Mouse (Mus musculus): ENCODE measurements around the gene Phf24. TPM values are rescaled to one million over a fixed set of nuclear protein-coding genes. Genes with fewer than 3 reads are reported as not detected.
"Not testable (repeated sequence)": the region's sequence is repeated elsewhere in the genome, so short reads cannot be mapped to it uniquely, and the experiment has no call there.

Phf24 gene
- polyA plus RNA-seq, 1 experiment from 2014 or later = 4.3 TPM

DNA sequence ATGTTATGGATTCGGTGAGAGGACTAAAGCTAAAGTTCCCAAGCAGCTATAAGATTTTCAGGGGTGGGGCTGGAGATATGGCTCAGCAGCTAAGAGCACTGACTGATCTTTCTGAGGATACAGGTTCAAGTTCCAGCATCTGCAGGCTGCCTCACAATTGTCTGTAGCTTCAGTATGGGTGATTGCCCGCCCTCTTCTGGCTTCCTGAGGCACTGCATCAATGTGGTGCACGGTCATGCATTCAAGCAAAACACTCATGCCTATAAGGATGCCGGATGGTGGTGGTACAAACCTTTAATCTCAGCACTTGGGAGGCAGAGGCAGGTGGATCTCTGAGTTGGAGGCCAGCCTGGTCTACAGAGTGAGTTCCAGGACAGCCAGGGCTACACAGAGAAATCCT is 45.1 kb downstream of the Phf24 start:
- no peak overlapping the region for H3K4me2 ChIP-seq
- H3K9ac ChIP-seq = no peak overlapping the region
- H3K4me1 ChIP-seq (replicated peaks) = peaks cover 43% of the 10 kb centered on the region
- 32% methylated on average over 4 of the region's 4 CpGs for WGBS
- no peaks in the 10 kb centered on the region for H3K9me3 ChIP-seq (replicated peaks)
- no peak overlapping the region for H3K27ac ChIP-seq
- no peaks in the 10 kb centered on the region for H3K27me3 ChIP-seq
- ATAC-seq (replicated peaks; ENCODE audit: insufficient number of reproducible peaks, insufficient read depth, low FRiP score, low read depth) = no peak
- H3K36me3 ChIP-seq = peaks cover 12% of the 10 kb centered on the region; the same call in 1 of the 2 replicates
- H3K4me3 ChIP-seq = no peak overlapping the region

DNA sequence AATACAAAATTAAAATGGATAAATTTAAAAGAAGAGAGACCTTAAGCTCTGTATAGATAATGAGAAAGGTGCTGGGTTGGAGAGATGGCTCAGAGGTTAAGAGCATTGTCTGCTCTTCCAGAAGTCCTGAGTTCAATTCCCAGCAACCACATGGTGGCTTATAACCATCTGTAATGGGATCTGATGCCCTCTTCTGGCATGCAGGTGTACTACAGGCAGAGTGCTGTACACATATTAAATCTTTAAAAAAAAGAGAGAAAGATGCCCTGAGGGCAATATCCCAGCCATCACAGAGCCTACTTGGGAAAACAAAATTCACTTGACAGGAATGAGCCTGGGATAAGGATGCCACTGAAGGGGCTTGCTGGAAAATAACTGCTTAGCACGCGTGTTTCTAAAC is 47.0 kb downstream of the Phf24 start:
- no peak overlapping the region for H3K9ac ChIP-seq
- no peaks in the 10 kb centered on the region for H3K9me3 ChIP-seq (replicated peaks)
- H3K4me3 ChIP-seq = no peak overlapping the region
- peaks cover 29% of the 10 kb centered on the region for H3K4me1 ChIP-seq (replicated peaks)
- no peak overlapping the region for H3K4me2 ChIP-seq
- H3K27ac ChIP-seq = no peak overlapping the region
- H3K36me3 ChIP-seq = no peaks in the 10 kb centered on the region
- ATAC-seq (replicated peaks; ENCODE audit: insufficient number of reproducible peaks, insufficient read depth, low FRiP score, low read depth) = no peak
- no peaks in the 10 kb centered on the region for H3K27me3 ChIP-seq
- 73% methylated on average over 2 of the region's 2 CpGs for WGBS

DNA sequence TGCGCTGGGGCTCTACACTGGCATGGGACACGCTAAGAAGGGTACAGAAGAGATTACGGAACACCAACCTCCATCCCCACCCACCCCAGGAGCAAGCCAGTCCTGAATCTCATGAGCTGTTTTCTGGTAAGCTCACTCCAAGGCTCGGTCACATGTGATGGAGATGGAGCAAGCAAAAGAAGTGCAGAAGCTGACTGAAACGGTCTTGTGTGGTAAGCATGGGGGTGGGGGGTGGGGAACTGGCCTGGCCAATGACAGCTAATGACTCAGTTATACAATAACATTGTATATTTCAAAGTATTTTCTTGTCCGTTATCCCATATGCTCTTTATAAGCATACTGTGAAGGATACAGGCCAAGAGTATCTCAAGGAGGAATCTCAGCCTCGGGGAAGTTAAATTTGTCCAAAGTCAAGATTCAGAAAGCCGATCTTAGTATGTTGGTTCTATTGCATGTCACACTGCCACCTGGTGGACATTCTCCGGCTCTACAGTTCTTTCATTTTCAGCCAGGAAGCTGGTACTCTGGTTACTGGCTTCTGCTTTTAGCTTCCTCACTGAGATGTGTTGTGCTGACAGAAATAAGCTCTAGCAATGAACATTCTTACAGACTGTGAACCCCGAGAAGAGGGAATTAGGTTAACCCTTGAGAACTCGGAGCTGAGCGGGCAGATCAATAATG is 48.7 kb downstream of the Phf24 start:
- H3K4me3 ChIP-seq = peak overlapping the region; percentile 17; the same call in 1 of the 2 replicates
- peak overlapping the region; percentile 51 for H3K4me2 ChIP-seq
- H3K9me3 ChIP-seq (replicated peaks) = no peaks in the 10 kb centered on the region
- H3K9ac ChIP-seq = 0 out of 2 replicates have a peak overlapping the region, but pooled peaks have one; percentile 5
- no peak for ATAC-seq (replicated peaks; ENCODE audit: insufficient number of reproducible peaks, insufficient read depth, low FRiP score, low read depth)
- 12% methylated on average over 12 of the region's 12 CpGs for WGBS
- no peaks in the 10 kb centered on the region for H3K27me3 ChIP-seq
- peaks cover 13% of the 10 kb centered on the region for H3K4me1 ChIP-seq (replicated peaks)
- no peak overlapping the region for H3K27ac ChIP-seq
- H3K36me3 ChIP-seq = no peaks in the 10 kb centered on the region

DNA sequence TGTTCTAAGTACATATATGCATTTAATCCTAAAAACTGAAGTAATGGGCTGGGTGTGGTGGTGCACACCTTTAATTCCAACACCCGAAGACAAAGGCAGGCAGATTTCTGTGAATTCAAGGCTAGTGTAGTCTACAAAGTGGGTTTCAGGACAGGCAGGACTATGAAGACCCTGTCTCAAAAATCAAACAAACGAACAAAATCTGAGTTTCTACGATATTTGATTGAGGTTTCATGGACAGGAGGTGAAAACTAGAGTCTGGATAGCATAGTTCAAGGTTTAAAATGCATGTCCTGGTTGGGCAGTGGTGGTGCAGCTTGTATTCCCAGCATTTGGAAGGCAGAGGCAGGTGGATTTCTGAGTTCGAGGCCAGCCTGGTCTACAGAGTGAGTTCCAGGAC is 52.8 kb downstream of the Phf24 start, which contains the start of gene 1700022I11Rik:
Gene 1700022I11Rik (plus strand): TSS at position 301 of the 400 bp plus-strand sequence.
- H3K4me1 ChIP-seq (replicated peaks) = peaks cover 12% of the 10 kb centered on the region
- no peak for ATAC-seq (replicated peaks; ENCODE audit: insufficient number of reproducible peaks, insufficient read depth, low FRiP score, low read depth)
- H3K27ac ChIP-seq = no peak within 1 kb of the TSS
- no peaks in the 10 kb centered on the region for H3K27me3 ChIP-seq
- H3K9me3 ChIP-seq (replicated peaks) = no peaks in the 10 kb centered on the region
- no peaks in the 10 kb centered on the region for H3K36me3 ChIP-seq
- no peak within 1 kb of the TSS for H3K4me2 ChIP-seq
- no peak within 1 kb of the TSS for H3K4me3 ChIP-seq
- no peak within 1 kb of the TSS for H3K9ac ChIP-seq
- WGBS = 84% methylated on average over 4 of the region's 4 CpGs

DNA sequence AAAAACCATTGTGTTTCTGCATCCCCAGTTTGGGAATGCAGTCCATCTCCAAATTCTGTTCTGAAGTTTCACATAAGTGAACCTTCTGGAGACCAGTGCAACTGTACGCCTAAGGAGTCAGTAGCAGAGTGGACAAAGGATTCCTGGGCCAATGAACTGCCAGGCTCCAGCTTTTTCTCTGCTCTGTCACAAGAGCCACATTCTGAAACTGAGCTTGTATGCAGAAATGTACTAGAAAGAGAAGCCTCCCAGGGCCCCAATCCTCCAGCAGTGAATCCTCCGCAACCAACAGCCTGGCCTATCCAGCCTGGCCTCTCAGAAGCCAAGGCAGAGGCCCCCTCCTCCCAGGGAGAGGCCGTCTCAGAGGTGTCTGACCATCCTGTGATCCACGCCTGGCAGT is 56.5 kb downstream of the Phf24 start:
- Histone ChIP-seq H3K9ac (no peak overlapping the region), H3K4me2 (no peak overlapping the region), H3K4me1 (replicated peaks) (0 out of 2 replicates have a peak, but pooled peaks cover 4% of the 10 kb centered on the region), H3K27me3 (no peaks in the 10 kb centered on the region), H3K27ac (no peak overlapping the region), H3K4me3 (no peak overlapping the region), H3K9me3 (replicated peaks) (no peaks in the 10 kb centered on the region), H3K36me3 (peaks cover 6% of the 10 kb centered on the region)
- no peak for ATAC-seq (replicated peaks; ENCODE audit: insufficient number of reproducible peaks, insufficient read depth, low FRiP score, low read depth)
- 72% methylated on average over 4 of the region's 4 CpGs for WGBS

DNA sequence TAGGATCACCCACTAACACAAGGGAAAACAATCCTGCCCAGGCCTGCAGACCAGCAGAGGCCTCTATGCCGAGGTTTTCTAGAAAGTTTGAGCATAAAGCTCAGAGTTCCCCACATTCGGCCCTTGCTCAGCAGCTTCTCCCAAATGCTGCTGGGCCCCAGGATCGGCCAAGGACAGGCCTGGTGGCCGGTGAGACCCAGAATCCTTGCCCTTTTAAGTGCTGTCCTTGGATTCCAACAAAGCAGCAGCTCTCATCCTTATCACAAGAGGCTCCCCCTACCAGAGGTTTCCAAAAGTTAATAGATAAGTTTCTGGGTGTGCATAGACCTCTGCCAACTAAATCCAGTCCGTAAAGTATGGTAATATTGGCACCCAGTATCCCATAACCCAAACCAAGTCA is 57.4 kb downstream of the Phf24 start:
- H3K27me3 ChIP-seq = no peaks in the 10 kb centered on the region
- H3K9me3 ChIP-seq (replicated peaks) = no peaks in the 10 kb centered on the region
- H3K4me3 ChIP-seq = no peak overlapping the region
- H3K4me1 ChIP-seq (replicated peaks) = 0 out of 2 replicates have a peak, but pooled peaks cover 4% of the 10 kb centered on the region
- no peak overlapping the region for H3K4me2 ChIP-seq
- H3K36me3 ChIP-seq = peaks cover 15% of the 10 kb centered on the region
- H3K27ac ChIP-seq = no peak overlapping the region
- H3K9ac ChIP-seq = no peak overlapping the region
- WGBS = 38% methylated on average over 5 of the region's 5 CpGs
- ATAC-seq (replicated peaks; ENCODE audit: insufficient number of reproducible peaks, insufficient read depth, low FRiP score, low read depth) = no peak

DNA sequence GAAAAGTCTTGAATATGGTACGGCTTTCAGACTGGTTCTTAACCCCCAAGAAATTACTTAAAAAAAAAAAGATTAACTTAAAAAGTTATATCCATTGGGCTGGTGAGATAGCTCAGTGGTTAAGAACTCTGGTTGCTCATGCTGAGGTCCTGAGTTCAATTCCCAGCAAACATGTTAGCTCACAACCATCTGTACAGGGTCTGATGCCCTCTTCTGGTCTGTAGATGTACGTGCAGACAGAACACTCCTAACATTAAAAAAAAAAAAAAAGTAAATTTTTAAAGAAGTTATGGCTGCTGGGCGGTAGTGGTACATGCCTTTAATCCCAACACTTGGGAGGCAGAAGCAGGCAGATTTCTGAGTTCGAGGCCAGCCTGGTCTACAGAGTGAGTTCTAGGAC is 61.6 kb downstream of the Phf24 start:
- peaks cover 51% of the 10 kb centered on the region for H3K36me3 ChIP-seq
- 89% methylated on average over 4 of the region's 4 CpGs for WGBS
- no peak for ATAC-seq (replicated peaks; ENCODE audit: insufficient number of reproducible peaks, insufficient read depth, low FRiP score, low read depth)

DNA sequence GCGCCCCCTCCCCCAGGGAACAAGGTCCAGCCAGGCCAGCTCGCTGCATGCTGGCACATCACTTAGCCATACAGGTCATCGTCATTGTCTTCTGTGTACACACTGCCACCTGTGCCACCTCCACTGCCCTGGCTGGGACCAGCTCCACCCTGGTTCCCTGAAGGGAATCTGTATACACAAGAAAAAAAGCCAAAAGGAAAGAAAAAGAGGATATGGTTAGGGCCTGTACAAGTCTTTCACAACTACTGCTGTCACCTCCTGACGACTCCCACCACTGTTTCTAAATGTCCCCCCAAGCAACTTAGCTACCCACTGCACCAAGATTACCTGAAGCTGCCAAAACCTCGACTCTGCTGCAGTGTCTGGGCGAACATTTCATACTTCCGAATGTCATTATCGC is 64.0 kb downstream of the Phf24 start:
- H3K27ac ChIP-seq; H3K4me3 ChIP-seq; H3K9ac ChIP-seq; H3K4me2 ChIP-seq; H3K27me3 ChIP-seq; H3K9me3 ChIP-seq (replicated peaks); H3K4me1 ChIP-seq (replicated peaks); ATAC-seq (replicated peaks; ENCODE audit: insufficient number of reproducible peaks, insufficient read depth, low FRiP score, low read depth): not testable (repeated sequence)
- WGBS = 88% methylated on average over 8 of the region's 8 CpGs
- H3K36me3 ChIP-seq = peaks cover 73% of the 10 kb centered on the region

More for the DNA sequence above, 61.6 kb downstream of the Phf24 start:
- no peak overlapping the region for H3K4me3 ChIP-seq
- no peaks in the 10 kb centered on the region for H3K27me3 ChIP-seq
- H3K27ac ChIP-seq = no peak overlapping the region
- 0 out of 2 replicates have a peak, but pooled peaks cover 4% of the 10 kb centered on the region for H3K4me1 ChIP-seq (replicated peaks)
- H3K9ac ChIP-seq = no peak overlapping the region
- no peak overlapping the region for H3K4me2 ChIP-seq
- no peaks in the 10 kb centered on the region for H3K9me3 ChIP-seq (replicated peaks)

DNA sequence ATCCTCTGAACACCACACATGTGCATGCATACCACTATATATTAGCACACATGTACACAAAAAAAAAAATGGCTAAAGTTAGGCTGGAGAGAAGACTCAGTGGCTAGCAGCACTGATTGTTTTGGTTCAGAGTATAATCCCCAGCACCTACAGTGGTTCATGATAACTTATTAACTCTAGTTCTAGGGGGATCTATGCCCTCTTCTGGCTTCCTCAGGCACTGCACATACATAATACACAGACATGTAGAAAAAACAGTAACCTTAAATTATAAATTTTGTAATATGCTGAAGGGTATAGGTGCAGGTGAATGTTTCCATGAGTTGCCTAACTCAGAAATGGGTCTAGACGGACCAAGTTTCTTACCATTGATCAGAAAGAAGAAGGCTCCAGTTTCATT is 71.8 kb downstream of the Phf24 start:
- Histone ChIP-seq H3K27me3 (no peaks in the 10 kb centered on the region), H3K9me3 (replicated peaks) (no peaks in the 10 kb centered on the region), H3K27ac (no peak overlapping the region), H3K36me3 (peaks cover 96% of the 10 kb centered on the region), H3K4me3 (no peak overlapping the region), H3K4me1 (replicated peaks) (no peaks in the 10 kb centered on the region), H3K4me2 (no peak overlapping the region), H3K9ac (no peak overlapping the region)
- WGBS = 63% methylated on average over 1 of the region's 1 CpGs
- no peak for ATAC-seq (replicated peaks; ENCODE audit: insufficient number of reproducible peaks, insufficient read depth, low FRiP score, low read depth)

Other genes with a start within 250 kb of the Phf24 start
- 0.25 TPM in 1 of 2 replicates, not detected in the other for gene 4930578G10Rik, start 181.1 kb upstream of the Phf24 start, polyA plus RNA-seq (2015; fragmentation: Nextera tagmentation; extraction: Ambion mirVana)
- 0.57 TPM in 1 of 2 replicates, not detected in the other for gene Ccl19, start 160.1 kb upstream of the Phf24 start, polyA plus RNA-seq (2015; fragmentation: Nextera tagmentation; extraction: Ambion mirVana)
- 42.3 and 56.8 TPM in 2 replicates for gene Ccl21a, start 142.7 kb upstream of the Phf24 start, polyA plus RNA-seq (2015; fragmentation: Nextera tagmentation; extraction: Ambion mirVana)
- not detected in 2 replicates for gene Fam205a1, start 62.8 kb upstream of the Phf24 start, polyA plus RNA-seq (2015; fragmentation: Nextera tagmentation; extraction: Ambion mirVana)
- 0.08 and 0.13 TPM in 2 replicates for gene Gm12394, start 59.9 kb upstream of the Phf24 start, polyA plus RNA-seq (2015; fragmentation: Nextera tagmentation; extraction: Ambion mirVana)
- 0.20 and 0.41 TPM in 2 replicates for gene Fam205c, start 42.4 kb upstream of the Phf24 start, polyA plus RNA-seq (2015; fragmentation: Nextera tagmentation; extraction: Ambion mirVana)
- gene Dnajb5, start 33.2 kb downstream of the Phf24 start, polyA plus RNA-seq (2015; fragmentation: Nextera tagmentation; extraction: Ambion mirVana) = 17.7 and 18.2 TPM in 2 replicates
- gene 1700022I11Rik, start 52.9 kb downstream of the Phf24 start, polyA plus RNA-seq (2015; fragmentation: Nextera tagmentation; extraction: Ambion mirVana) = 0.18 and 0.42 TPM in 2 replicates
- 437 and 463 TPM in 2 replicates for gene Vcp, start 83.8 kb downstream of the Phf24 start, polyA plus RNA-seq (2015; fragmentation: Nextera tagmentation; extraction: Ambion mirVana)
- gene Fancg, start 93.8 kb downstream of the Phf24 start, polyA plus RNA-seq (2015; fragmentation: Nextera tagmentation; extraction: Ambion mirVana) = 9.8 and 13.5 TPM in 2 replicates
- 15.0 and 15.5 TPM in 2 replicates for gene Pigo, start 109.2 kb downstream of the Phf24 start, polyA plus RNA-seq (2015; fragmentation: Nextera tagmentation; extraction: Ambion mirVana)
- 189 and 209 TPM in 2 replicates for gene Stoml2, start 115.0 kb downstream of the Phf24 start, polyA plus RNA-seq (2015; fragmentation: Nextera tagmentation; extraction: Ambion mirVana)
- gene Fam214b, start 129.6 kb downstream of the Phf24 start, polyA plus RNA-seq (2015; fragmentation: Nextera tagmentation; extraction: Ambion mirVana) = 14.1 and 17.3 TPM in 2 replicates
- 10.1 and 11.8 TPM in 2 replicates for gene Unc13b, start 142.3 kb downstream of the Phf24 start, polyA plus RNA-seq (2015; fragmentation: Nextera tagmentation; extraction: Ambion mirVana)

Measured in heart, embryonic 15.5 days (tissue).